Mouse (Mus musculus): ENCODE results near the gene Naga. TPM values are rescaled to one million over a fixed set of nuclear protein-coding genes. Genes with fewer than 3 reads are reported as not detected.

Gene Naga
- polyA plus RNA-seq, 1 experiment from 2014 or later: 20.5 TPM

- Histone ChIP-seq H3K9me3 (no peaks in the 10 kb centered on the region), H3K4me3 (peak overlapping the region; percentile 54), H3K27ac (peak overlapping the region; percentile 86), H3K4me1 (peaks cover 61% of the 10 kb centered on the region), H3K36me3 (replicated peaks) (peaks cover 6% of the 10 kb centered on the region), H3K27me3 (ENCODE audit: poor library complexity, severe bottlenecking) (peaks cover 33% of the 10 kb centered on the region)
- WGBS: 6% methylated on average over 40 of the region's 40 CpGs
- peak; percentile 46 for DNase-seq (ENCODE audit: extremely low spot score, low spot score)
These were observed 2.3 kb upstream of the Naga start for GRCm38 (mm10) chr15:82341036-82341501.

- peak overlapping the region; percentile 86 for H3K27ac ChIP-seq
These were observed 1.8 kb upstream of the Naga start for GRCm38 (mm10) chr15:82340414-82341035.

DNA sequence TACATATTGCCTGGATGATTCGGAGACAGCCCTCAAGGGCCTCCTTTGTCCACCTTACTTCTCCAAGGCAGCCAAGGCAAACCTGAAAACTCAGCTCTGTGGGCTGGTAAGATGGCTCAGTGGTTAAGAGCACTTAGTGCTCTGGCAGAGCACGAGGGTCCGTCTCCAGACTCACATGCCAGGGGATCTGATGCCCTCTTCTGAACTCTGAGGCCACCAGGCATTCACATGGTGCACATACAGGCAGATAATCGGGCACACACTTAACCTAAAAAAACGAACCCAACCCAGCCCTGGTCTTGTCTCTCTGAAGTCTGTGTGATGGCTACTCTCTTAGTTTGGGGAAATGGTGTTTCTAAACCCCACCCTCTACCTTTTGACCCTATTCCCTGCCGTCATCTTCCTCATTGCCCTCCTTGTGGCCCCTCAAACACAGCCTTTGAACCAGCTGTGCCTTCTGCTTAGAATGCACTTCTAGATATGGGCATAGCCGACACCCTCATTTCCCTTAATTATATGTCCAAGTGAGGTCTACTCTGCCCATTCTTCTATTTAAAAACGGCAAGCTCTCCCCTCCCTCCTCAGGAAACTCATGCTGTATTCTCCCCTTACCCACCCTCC, 1.0 kb upstream of the Naga start:
- H3K27ac ChIP-seq: no peak overlapping the region
- peaks cover 61% of the 10 kb centered on the region for H3K4me1 ChIP-seq
- 80% methylated on average over 8 of the region's 8 CpGs for WGBS
- H3K9me3 ChIP-seq: no peaks in the 10 kb centered on the region
- H3K27me3 ChIP-seq (ENCODE audit: poor library complexity, severe bottlenecking): peaks cover 33% of the 10 kb centered on the region
- H3K36me3 ChIP-seq (replicated peaks): peaks cover 19% of the 10 kb centered on the region
- no peak overlapping the region for H3K4me3 ChIP-seq
- no peak for DNase-seq (ENCODE audit: extremely low spot score, low spot score)

More at GRCm38 (mm10) chr15:82340414-82341035, 1.8 kb upstream of the Naga start:
- peaks cover 61% of the 10 kb centered on the region for H3K4me1 ChIP-seq
- H3K27me3 ChIP-seq (ENCODE audit: poor library complexity, severe bottlenecking): peaks cover 33% of the 10 kb centered on the region
- no peaks in the 10 kb centered on the region for H3K9me3 ChIP-seq
- peak overlapping the region; percentile 54 for H3K4me3 ChIP-seq
- 37% methylated on average over 21 of the region's 21 CpGs for WGBS
- H3K36me3 ChIP-seq (replicated peaks): peaks cover 12% of the 10 kb centered on the region
- DNase-seq (ENCODE audit: extremely low spot score, low spot score): no peak

GRCm38 (mm10) chr15:82339150-82339549, 425 bp upstream of the Naga start:
- peak overlapping the region; percentile 83 for H3K27ac ChIP-seq
- peaks cover 33% of the 10 kb centered on the region for H3K27me3 ChIP-seq (ENCODE audit: poor library complexity, severe bottlenecking)
- peaks cover 25% of the 10 kb centered on the region for H3K36me3 ChIP-seq (replicated peaks)
- H3K9me3 ChIP-seq: no peaks in the 10 kb centered on the region
- WGBS: 60% methylated on average over 10 of the region's 10 CpGs
- peaks cover 56% of the 10 kb centered on the region for H3K4me1 ChIP-seq
- no peak for DNase-seq (ENCODE audit: extremely low spot score, low spot score)
- peak overlapping the region; percentile 60 for H3K4me3 ChIP-seq

GRCm38 (mm10) chr15:82337875-82338274, 850 bp downstream of the Naga start:
- Histone ChIP-seq H3K4me1 (peaks cover 47% of the 10 kb centered on the region), H3K9me3 (no peaks in the 10 kb centered on the region), H3K4me3 (peak overlapping the region; percentile 60), H3K27ac (peak overlapping the region; percentile 83), H3K27me3 (ENCODE audit: poor library complexity, severe bottlenecking) (peaks cover 33% of the 10 kb centered on the region), H3K36me3 (replicated peaks) (peaks cover 28% of the 10 kb centered on the region)
- DNase-seq (ENCODE audit: extremely low spot score, low spot score): no peak
- 68% methylated on average over 4 of the region's 4 CpGs for WGBS

- DNase-seq (ENCODE audit: extremely low spot score, low spot score): no peak
- H3K27ac ChIP-seq: no peak overlapping the region
- peaks cover 41% of the 10 kb centered on the region for H3K4me1 ChIP-seq
- peaks cover 26% of the 10 kb centered on the region for H3K27me3 ChIP-seq (ENCODE audit: poor library complexity, severe bottlenecking)
- no peaks in the 10 kb centered on the region for H3K9me3 ChIP-seq
- no peak overlapping the region for H3K4me3 ChIP-seq
- 75% methylated on average over 12 of the region's 12 CpGs for WGBS
- peaks cover 34% of the 10 kb centered on the region for H3K36me3 ChIP-seq (replicated peaks)
These were observed 2.1 kb downstream of the Naga start for GRCm38 (mm10) chr15:82336629-82337028.

DNA sequence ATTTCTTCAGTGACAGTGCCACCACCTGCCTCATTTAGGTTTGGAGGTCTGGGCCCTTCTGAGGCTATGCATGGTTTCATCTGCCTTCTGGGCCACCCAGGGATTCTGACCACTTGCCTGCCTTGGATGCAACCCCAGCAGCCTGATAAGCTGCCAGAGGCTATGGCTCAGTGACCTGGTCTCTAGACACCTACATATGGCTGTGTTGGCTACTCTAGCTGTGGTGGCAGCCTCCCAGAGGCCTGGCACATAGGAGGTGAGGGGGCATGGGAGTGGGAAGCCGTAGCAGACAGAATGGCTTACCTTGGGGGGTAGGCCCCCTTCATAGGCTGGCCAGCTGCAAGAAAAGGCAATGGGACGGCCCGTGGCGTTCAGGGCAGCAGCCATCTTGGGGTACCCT, 3.5 kb downstream of the Naga start:
- peaks cover 12% of the 10 kb centered on the region for H3K27me3 ChIP-seq (ENCODE audit: poor library complexity, severe bottlenecking)
- no peak overlapping the region for H3K4me3 ChIP-seq
- DNase-seq (ENCODE audit: extremely low spot score, low spot score): no peak
- peaks cover 30% of the 10 kb centered on the region for H3K4me1 ChIP-seq
- H3K27ac ChIP-seq: no peak overlapping the region
- H3K36me3 ChIP-seq (replicated peaks): peaks cover 44% of the 10 kb centered on the region
- whole genome bisulfite sequencing: 98% methylated on average over 4 of the region's 4 CpGs
- H3K9me3 ChIP-seq: no peaks in the 10 kb centered on the region

DNA sequence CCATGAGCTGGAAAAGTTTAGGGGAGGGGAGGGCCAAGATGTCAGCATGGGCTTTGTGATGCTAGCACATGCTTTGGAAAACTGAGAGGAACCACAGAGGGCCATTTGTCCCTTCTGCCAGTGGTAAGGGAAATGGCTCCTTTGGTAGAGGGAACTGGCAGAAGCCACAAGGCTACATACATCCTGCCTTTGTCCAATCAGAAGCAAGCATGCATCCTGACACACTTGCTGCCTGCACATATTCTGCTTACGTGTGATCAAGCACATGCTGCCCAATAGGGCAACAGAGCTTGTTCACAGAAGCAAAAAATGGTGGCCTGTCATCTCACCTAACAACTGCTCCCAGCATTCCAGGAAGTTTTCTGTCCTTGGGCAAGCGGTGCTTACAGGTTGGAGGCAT, 13.3 kb downstream of the Naga start:
- Histone ChIP-seq H3K27ac (no peak overlapping the region), H3K9me3 (no peaks in the 10 kb centered on the region), H3K4me3 (no peak overlapping the region), H3K36me3 (replicated peaks) (peaks cover 15% of the 10 kb centered on the region), H3K4me1 (0 out of 2 replicates have a peak, but pooled peaks cover 3% of the 10 kb centered on the region), H3K27me3 (ENCODE audit: poor library complexity, severe bottlenecking) (no peaks in the 10 kb centered on the region)
- WGBS: 85% methylated on average over 2 of the region's 2 CpGs
- no peak for DNase-seq (ENCODE audit: extremely low spot score, low spot score)

- Histone ChIP-seq H3K27ac (no peak overlapping the region), H3K27me3 (ENCODE audit: poor library complexity, severe bottlenecking) (no peaks in the 10 kb centered on the region), H3K36me3 (replicated peaks) (no peaks in the 10 kb centered on the region), H3K9me3 (no peaks in the 10 kb centered on the region), H3K4me3 (no peak overlapping the region), H3K4me1 (0 out of 2 replicates have a peak, but pooled peaks cover 3% of the 10 kb centered on the region)
- 80% methylated on average over 8 of the region's 8 CpGs for WGBS
- no peak for DNase-seq (ENCODE audit: extremely low spot score, low spot score)
These were observed 16.5 kb downstream of the Naga start for GRCm38 (mm10) chr15:82322195-82322594.

- Histone ChIP-seq H3K36me3 (replicated peaks) (no peaks in the 10 kb centered on the region), H3K27me3 (ENCODE audit: poor library complexity, severe bottlenecking) (no peaks in the 10 kb centered on the region), H3K4me1 (0 out of 2 replicates have a peak, but pooled peaks cover 3% of the 10 kb centered on the region), H3K4me3 (no peak overlapping the region), H3K9me3 (no peaks in the 10 kb centered on the region), H3K27ac (no peak overlapping the region)
- 90% methylated on average over 1 of the region's 1 CpGs for WGBS
- no peak for DNase-seq (ENCODE audit: extremely low spot score, low spot score)
These were observed 19.1 kb downstream of the Naga start for GRCm38 (mm10) chr15:82319613-82320012.

GRCm38 (mm10) chr15:82317839-82318238, 20.9 kb downstream of the Naga start:
- Histone ChIP-seq H3K4me1 (0 out of 2 replicates have a peak, but pooled peaks cover 1% of the 10 kb centered on the region), H3K9me3 (no peaks in the 10 kb centered on the region), H3K27ac (no peak overlapping the region), H3K4me3 (no peak overlapping the region), H3K27me3 (ENCODE audit: poor library complexity, severe bottlenecking) (no peaks in the 10 kb centered on the region), H3K36me3 (replicated peaks) (no peaks in the 10 kb centered on the region)
- WGBS: 89% methylated on average over 6 of the region's 6 CpGs
- DNase-seq (ENCODE audit: extremely low spot score, low spot score): no peak

- 83% methylated on average over 3 of the region's 3 CpGs for WGBS
These were observed 30.3 kb downstream of the Naga start for GRCm38 (mm10) chr15:82308416-82308815.

GRCm38 (mm10) chr15:82307107-82307506, 31.6 kb downstream of the Naga start:
- Histone ChIP-seq H3K27ac (no peak overlapping the region), H3K9me3 (no peaks in the 10 kb centered on the region), H3K4me1 (no peaks in the 10 kb centered on the region), H3K27me3 (ENCODE audit: poor library complexity, severe bottlenecking) (no peaks in the 10 kb centered on the region), H3K36me3 (replicated peaks) (no peaks in the 10 kb centered on the region), H3K4me3 (no peak overlapping the region)
- no peak for DNase-seq (ENCODE audit: extremely low spot score, low spot score)
- WGBS: 82% methylated on average over 3 of the region's 3 CpGs

More at GRCm38 (mm10) chr15:82308416-82308815, 30.3 kb downstream of the Naga start:
- no peak overlapping the region for H3K27ac ChIP-seq
- H3K36me3 ChIP-seq (replicated peaks): no peaks in the 10 kb centered on the region
- no peak overlapping the region for H3K4me3 ChIP-seq
- H3K9me3 ChIP-seq: no peaks in the 10 kb centered on the region
- no peaks in the 10 kb centered on the region for H3K27me3 ChIP-seq (ENCODE audit: poor library complexity, severe bottlenecking)
- no peaks in the 10 kb centered on the region for H3K4me1 ChIP-seq
- DNase-seq (ENCODE audit: extremely low spot score, low spot score): no peak

Measured in forebrain, embryonic 10.5 days (tissue).